ENCODE assay signal across 8 mouse cellular contexts in the genomic region with DNA sequence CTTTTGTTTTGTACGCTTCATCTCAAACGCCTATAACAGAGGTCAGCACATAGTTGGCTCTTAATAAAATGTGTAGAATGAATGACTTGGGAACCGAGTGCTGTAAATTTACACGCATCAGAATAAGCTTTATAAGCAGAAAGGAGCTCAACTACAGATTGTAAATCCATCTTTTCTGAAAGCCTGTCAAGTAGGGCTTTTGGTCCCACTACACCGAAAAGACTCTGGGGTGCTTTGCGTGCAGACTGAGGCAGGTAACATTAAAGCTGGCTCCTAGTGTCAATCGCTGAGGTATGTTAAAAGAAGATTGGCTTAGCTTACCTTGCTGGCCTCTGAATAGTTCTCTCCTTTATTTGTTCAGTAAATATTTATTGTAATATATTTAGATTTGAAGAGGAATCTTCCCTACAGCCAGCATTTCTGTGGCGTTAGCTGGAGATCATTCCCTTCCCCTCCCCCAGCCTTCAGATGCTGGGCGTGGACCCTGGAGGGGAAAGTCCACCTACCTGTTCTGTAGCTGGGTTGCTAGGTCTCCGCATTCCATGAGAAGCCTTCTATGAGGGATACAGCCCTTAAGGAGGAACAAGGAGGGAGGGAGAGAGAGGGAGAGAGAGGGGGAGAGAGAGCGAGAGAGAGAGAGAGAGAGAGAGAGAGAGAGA. TPM values are rescaled to one million over a fixed set of nuclear protein-coding genes. Genes with fewer than 3 reads are reported as not detected.
DNase-seq lines count a peak whose midpoint lies in the region; ATAC-seq lines count a peak whose summit lies in the region.

No protein-coding gene starts in this region.

- ATAC-seq in hindbrain, embryonic 15.5 days (ENCODE audit: low FRiP score, low read depth) = no peak; the same call in 1 of the 2 replicates
- ATAC-seq in liver, embryonic 16.5 days (ENCODE audit: low read depth) = no peak

- H3K4me1 ChIP-seq in heart, embryonic 10.5 days = peaks cover 22% of the 10 kb centered on the region
- peaks cover 20% of the 10 kb centered on the region for H3K4me1 ChIP-seq in hindbrain, embryonic 15.5 days (replicated peaks)
- peaks cover 6% of the 10 kb centered on the region for H3K4me1 ChIP-seq in liver, embryonic 16.5 days (ENCODE audit: control insufficient read depth, low read depth, low read length)

- peak overlapping the region; percentile 86 for H3K4me2 ChIP-seq in hindbrain, embryonic 15.5 days
- H3K4me2 ChIP-seq in liver, embryonic 16.5 days (ENCODE audit: low read depth, low read length) = peak overlapping the region; percentile 81

- peak overlapping the region; percentile 67 for H3K9ac ChIP-seq in hindbrain, embryonic 15.5 days
- H3K9ac ChIP-seq in liver, embryonic 16.5 days (ENCODE audit: low read depth, low read length) = no peak overlapping the region

- no peaks in the 10 kb centered on the region for H3K9me3 ChIP-seq in heart, embryonic 10.5 days
- H3K9me3 ChIP-seq in hindbrain, embryonic 15.5 days = no peaks in the 10 kb centered on the region
- H3K9me3 ChIP-seq in liver, embryonic 16.5 days (replicated peaks; ENCODE audit: control insufficient read depth, low read length) = no peaks in the 10 kb centered on the region

- peaks cover 35% of the 10 kb centered on the region for H3K27me3 ChIP-seq in heart, embryonic 10.5 days (ENCODE audit: insufficient read depth, poor library complexity, severe bottlenecking)
- no peaks in the 10 kb centered on the region for H3K27me3 ChIP-seq in hindbrain, embryonic 15.5 days
- H3K27me3 ChIP-seq in liver, embryonic 16.5 days (ENCODE audit: control insufficient read depth, insufficient read depth, low read depth, low read length) = peaks cover 26% of the 10 kb centered on the region
- H3K27me3 ChIP-seq in splenic B cell, adult 2 months (ENCODE audit: control insufficient read depth, insufficient read depth, low read length, poor library complexity, severe bottlenecking) = no peaks in the 10 kb centered on the region

- 3% methylated on average over 10 of the region's 11 CpGs for WGBS in heart, embryonic 10.5 days
- 2% methylated on average over 10 of the region's 11 CpGs for WGBS in hindbrain, embryonic 15.5 days
- 9% methylated on average over 11 of the region's 11 CpGs for WGBS in liver, embryonic 16.5 days (ENCODE audit: insufficient replicate concordance)

- H3K27ac ChIP-seq in heart, embryonic 10.5 days = 0 out of 2 replicates have a peak overlapping the region, but pooled peaks have one; percentile 36
- H3K27ac ChIP-seq in hindbrain, embryonic 15.5 days (replicated peaks) = peak overlapping the region; percentile 91
- no peak overlapping the region for H3K27ac ChIP-seq in liver, embryonic 16.5 days (ENCODE audit: low read length)

- peak overlapping the region; percentile 64 for H3K4me3 ChIP-seq in heart, embryonic 10.5 days
- H3K4me3 ChIP-seq in hindbrain, embryonic 15.5 days = peak overlapping the region; percentile 48
- H3K4me3 ChIP-seq in liver, embryonic 16.5 days (ENCODE audit: low read depth, low read length) = peak overlapping the region; percentile 62

- H3K36me3 ChIP-seq in heart, embryonic 10.5 days = no peaks in the 10 kb centered on the region
- H3K36me3 ChIP-seq in hindbrain, embryonic 15.5 days = no peaks in the 10 kb centered on the region
- no peaks in the 10 kb centered on the region for H3K36me3 ChIP-seq in liver, embryonic 16.5 days (ENCODE audit: control insufficient read depth, insufficient read depth)
- no peaks in the 10 kb centered on the region for H3K36me3 ChIP-seq in splenic B cell, adult 2 months (ENCODE audit: control insufficient read depth, insufficient read depth, low read length, poor library complexity, severe bottlenecking)

- no peak for DNase-seq in heart, embryonic 10.5 days (ENCODE audit: low spot score)
- DNase-seq in heart, postnatal 25 days (ENCODE audit: low spot score) = no peak
- peak; percentile 62 for DNase-seq in cerebellum, adult 9-10 months
- DNase-seq in splenic B cell, adult 2 months (ENCODE audit: low read depth, low spot score) = peak; percentile 11
- no peak for DNase-seq in testis, postnatal 10 days (ENCODE audit: low spot score)
- no peak for DNase-seq in left cerebral cortex, postnatal 25 days (ENCODE audit: low spot score in 2 of 2)

- intact Hi-C loops in heart, postnatal 25 days (cut with DNase I) = no loop called here
- intact Hi-C loops in left cerebral cortex, postnatal 25 days (cut with DNase I) = no loop called here

RNA-seq across cellular contexts. Expression of gene Cgn, which starts 1.0 kb away (rescaled TPM):
- 3.4 and 8.0 TPM in 2 replicates for polyA plus RNA-seq in heart, embryonic 10.5 days (2016; fragmentation: Nextera tagmentation; extraction: Ambion mirVana)
- under 1 TPM; 0.60 to 0.92 TPM for total RNA-seq in heart, postnatal 25 days (2021)
- 13.5 and 14.3 TPM in 2 replicates for polyA plus RNA-seq in hindbrain, embryonic 15.5 days (2015; fragmentation: Nextera tagmentation; extraction: Ambion mirVana)
- polyA plus RNA-seq in liver, embryonic 16.5 days (2015; fragmentation: Nextera tagmentation; extraction: Ambion mirVana) = 13.0 and 15.6 TPM in 2 replicates
- total RNA-seq in left cerebral cortex, postnatal 25 days (2021) = 1 to 10 TPM; 3.3 to 3.4 TPM

RNA-seq across cellular contexts. Expression of gene Pogz, which starts 50.1 kb away (rescaled TPM):
- 11.8 and 13.2 TPM in 2 replicates for polyA plus RNA-seq in heart, embryonic 10.5 days (2016; fragmentation: Nextera tagmentation; extraction: Ambion mirVana)
- total RNA-seq in heart, postnatal 25 days (2021) = 10 to 100 TPM; 16.6 to 21.3 TPM
- 20.6 and 21.1 TPM in 2 replicates for polyA plus RNA-seq in hindbrain, embryonic 15.5 days (2015; fragmentation: Nextera tagmentation; extraction: Ambion mirVana)
- 2.4 and 3.4 TPM in 2 replicates for polyA plus RNA-seq in liver, embryonic 16.5 days (2015; fragmentation: Nextera tagmentation; extraction: Ambion mirVana)
- total RNA-seq in left cerebral cortex, postnatal 25 days (2021) = 10 to 100 TPM; 57.4 to 58.1 TPM

Comparison
In these comparisons a context has a peak if more than half of its experiments do, and no peak if none do; other contexts are left out.
1. DNase-seq: peak in cerebellum, adult 9-10 months (single experiment) and splenic B cell, adult 2 months (single experiment); none in heart, embryonic 10.5 days (single experiment), heart, postnatal 25 days (single experiment), testis, postnatal 10 days (single experiment) and left cerebral cortex, postnatal 25 days (0 of 2).
2. Peak in every context shown above with its lines, with median percentiles within 50 percentile points of each other: H3K4me3 ChIP-seq.